Mouse (Mus musculus): ENCODE measurements around the gene Gpm6a. TPM values are rescaled to one million over a fixed set of nuclear protein-coding genes. Genes with fewer than 3 reads are reported as not detected.
"Not testable (repeated sequence)": the region's sequence is repeated elsewhere in the genome, so short reads cannot be mapped to it uniquely, and the experiment has no call there.

The Gpm6a gene
- total RNA-seq, 1 experiment from 2014 or later = not detected

DNA sequence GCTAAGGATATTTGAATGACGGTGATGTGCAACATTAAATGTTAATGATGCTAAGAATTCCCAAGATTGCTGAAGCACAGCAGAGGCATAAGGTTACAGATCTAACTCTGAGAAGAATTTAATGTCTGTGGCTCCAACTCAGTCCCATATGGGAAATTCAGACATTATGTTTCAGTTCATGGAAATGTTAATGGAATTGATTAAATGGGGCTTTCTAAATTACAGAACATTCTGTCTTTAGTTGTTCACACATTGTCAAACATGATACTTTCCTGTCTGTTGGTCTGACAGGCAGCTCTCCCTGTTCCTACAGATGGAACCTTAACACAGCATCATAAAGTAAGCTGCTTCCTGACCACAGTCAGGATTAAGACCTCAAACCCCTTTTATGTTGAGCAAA, 47.8 kb downstream of the Gpm6a start:
- ATAC-seq (replicated peaks; ENCODE audit: low read depth, poor library complexity, severe bottlenecking) = no peak

DNA sequence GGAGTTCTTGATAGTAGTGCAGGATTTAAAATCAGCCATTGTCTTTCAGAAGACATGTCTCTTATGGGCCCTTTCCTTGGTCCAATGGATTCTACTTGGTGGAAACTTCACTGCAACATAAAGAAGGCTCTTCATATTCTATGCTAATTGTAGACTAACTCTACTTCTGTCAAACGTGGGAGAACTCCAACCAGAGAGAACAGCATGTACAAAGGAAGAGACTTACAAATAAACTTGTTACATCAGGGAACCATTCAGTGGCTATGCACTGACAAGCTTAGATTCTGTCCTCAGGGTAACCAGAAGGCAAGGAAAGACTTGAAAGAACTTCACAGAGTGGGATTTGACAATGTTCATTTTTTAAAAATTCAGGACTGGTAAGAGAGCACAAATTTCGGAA, 48.3 kb downstream of the Gpm6a start:
- no peak for ATAC-seq (replicated peaks; ENCODE audit: low read depth, poor library complexity, severe bottlenecking)

DNA sequence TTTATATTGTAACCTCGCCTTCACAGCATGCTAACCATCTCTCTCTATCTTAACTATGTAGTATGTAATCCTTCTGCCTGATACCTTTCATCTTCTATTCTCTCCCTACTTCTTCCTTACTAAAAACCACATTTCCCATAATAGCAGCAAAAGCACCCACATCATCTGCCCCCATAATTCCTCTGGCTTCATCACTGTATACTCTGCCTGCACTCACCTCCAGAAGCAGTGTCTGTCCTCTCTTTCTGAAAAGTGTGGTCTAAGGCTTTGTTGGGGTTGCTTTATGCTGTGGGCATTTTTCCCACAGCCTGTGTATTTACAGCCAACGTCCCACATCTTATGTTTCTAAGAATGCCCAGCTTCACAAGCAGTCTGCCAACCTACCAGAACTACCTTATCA, 57.6 kb downstream of the Gpm6a start:
- ATAC-seq (replicated peaks; ENCODE audit: low read depth, poor library complexity, severe bottlenecking) = no peak

DNA sequence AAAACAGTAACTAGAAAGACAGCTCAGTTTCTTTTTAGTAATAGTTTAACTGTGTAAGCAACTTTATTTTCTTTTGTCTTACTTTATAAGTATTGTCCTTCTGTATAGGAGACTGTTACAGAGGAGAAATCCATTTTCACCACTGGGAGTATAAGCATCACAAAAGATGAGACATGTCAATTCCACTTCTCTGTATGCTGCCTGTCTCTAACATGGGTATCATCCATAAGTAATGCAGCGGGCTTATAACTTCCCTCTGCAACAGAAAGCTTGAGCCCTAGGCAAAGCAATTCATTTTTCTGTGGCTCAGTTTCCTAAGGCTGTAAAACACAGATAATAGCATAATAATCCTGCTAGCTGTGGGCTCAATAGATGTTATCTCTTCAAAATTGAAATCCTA, 62.4 kb downstream of the Gpm6a start:
- ATAC-seq (replicated peaks; ENCODE audit: low read depth, poor library complexity, severe bottlenecking) = no peak

DNA sequence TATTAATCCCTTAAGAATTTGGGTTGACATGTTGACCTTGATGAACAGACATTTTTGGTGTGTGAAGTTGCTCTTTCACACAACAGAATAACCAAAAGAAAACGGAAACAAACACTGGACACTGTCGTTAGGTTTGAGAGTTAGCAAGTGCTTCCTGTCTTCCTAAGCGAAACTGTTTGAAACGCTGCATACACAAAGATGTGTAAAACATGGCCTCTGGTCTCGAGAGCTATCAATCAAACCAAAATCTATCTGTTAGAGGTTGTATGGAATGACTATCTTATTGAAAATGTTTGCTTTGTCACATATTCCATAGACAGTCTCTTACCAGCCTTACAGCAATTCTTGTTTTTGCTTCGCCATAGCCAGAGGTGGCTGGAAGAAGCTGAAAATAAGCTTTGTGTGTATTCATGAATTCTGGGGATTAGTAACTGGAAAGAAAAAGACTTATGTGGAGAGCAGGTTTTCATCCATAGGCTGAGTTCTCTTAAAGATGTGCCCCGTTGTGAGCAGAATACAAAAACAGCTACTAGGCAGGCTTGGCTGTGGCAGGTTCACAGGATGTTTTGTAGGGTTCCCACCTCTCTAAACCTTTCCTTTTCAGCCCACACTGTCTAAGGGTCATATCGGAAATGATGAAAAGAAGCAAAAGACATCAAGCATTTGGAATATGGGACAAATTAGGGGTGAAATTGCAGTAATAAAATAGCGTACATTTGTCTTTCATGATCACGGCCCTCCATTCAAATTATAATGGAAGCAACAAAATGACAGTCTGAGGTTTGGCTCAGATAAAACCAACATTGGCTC, 71.4 kb downstream of the Gpm6a start:
- no peak for ATAC-seq (replicated peaks; ENCODE audit: low read depth, poor library complexity, severe bottlenecking)

DNA sequence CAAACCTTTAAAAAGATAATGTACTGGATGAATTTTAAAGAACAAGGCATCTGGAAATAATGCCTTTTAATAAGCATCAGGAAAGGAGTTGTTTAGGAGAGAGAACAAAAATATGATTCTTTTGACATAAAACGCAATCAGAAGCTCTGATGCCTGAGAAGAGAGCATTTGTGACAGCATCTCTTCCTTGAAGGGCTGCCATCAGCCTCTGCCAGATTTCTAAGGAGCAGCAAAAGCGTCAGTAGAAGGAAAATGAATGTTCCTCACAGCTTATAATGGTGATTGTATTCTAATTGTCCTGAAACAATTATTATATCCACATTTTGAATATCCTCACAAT, 72.0 kb downstream of the Gpm6a start:
- no peak for ATAC-seq (replicated peaks; ENCODE audit: low read depth, poor library complexity, severe bottlenecking)

DNA sequence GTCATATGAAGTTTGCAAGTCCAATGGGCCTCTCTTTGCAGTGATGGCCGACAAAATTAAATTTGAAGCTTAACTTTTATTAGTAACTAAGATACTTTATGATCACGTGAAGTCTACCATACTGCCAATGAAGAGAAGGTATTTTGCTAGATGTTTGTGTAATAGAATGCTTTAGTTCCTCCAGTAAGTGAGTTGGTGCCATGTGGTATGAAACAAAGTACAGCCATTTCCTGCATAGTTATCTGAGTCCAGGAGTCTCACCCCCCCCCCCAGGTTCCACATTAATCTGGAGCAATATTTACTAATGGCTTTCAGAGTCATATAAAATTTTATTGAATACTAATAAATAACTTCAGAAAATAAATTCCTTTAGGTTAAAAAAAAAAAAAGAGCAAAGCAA, 73.7 kb downstream of the Gpm6a start:
- no peak for ATAC-seq (replicated peaks; ENCODE audit: low read depth, poor library complexity, severe bottlenecking)

DNA sequence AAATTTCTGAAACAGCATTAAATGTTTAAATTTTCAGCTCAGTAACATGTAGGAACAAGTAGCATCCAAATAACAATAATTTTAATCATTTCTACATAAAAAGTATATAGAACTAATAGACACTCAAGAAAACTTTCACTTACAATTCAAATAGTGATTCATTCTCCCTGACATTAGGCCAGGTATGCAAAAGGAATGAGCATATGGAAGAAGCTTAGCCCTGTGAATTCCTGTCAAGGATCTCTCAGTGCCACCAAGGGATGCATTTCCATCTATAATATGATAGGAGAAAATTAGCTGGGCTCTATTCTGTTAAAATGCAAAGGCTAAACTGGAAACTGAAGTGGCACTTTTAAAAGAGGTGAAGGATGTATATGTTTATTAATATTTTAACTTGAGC, 76.5 kb downstream of the Gpm6a start:
- no peak for ATAC-seq (replicated peaks; ENCODE audit: low read depth, poor library complexity, severe bottlenecking)

DNA sequence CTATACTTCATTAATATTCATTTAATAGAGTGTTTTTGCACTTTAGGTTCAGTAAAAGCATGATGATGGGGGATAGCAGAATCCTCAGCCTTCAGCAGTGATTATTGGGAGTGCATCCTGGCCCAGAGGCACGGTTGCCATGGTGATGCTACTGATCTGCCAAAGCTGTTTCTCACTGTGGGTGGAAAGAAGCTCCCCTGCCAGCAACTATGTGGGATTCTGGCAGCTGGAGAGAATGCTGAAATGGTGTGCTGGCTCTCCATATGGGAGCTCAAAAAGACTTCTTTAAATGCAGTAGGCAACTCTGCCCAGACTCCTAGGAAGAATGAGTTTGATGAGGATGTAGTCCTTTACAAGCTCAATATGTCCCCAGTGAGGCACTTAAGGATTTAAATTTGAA, 79.7 kb downstream of the Gpm6a start:
- ATAC-seq (replicated peaks; ENCODE audit: low read depth, poor library complexity, severe bottlenecking) = no peak

DNA sequence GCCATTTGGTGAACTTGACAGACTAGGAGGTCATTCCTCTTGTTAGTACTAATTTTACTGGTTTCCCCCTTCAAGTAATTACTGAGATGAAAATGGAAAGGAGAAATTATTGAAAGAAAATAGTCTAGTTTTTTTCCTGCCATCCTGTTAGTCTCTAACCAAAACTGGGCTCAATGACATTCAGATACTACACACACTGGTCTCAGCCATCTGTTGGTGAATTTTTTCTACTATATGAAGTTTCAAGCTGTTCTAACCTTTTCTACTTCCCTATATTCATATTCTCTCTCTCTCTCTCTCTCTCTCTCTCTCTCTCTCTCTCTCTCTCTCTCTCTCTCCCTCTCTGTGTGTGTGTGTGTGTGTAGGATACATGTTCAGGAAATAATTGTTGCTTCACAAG, 80.8 kb downstream of the Gpm6a start:
- no peak for ATAC-seq (replicated peaks; ENCODE audit: low read depth, poor library complexity, severe bottlenecking)

DNA sequence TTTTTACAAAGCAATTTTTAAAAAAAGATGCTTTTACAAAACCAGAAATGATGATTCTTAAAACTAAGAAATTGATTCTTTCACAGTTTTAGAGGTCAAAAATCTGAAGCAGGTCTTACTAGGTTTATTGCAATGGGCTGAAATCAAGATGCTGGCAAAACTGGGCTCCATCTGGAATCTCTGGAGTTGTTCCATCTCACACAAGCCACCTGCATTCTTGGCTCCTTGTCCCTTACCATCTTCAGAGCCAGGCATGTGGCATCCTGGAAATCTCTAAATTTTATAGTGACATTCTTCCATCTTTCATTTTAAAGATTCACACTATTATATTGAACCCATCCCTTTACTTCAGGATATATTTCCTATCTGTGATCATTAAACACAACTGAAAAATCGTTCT, 88.3 kb downstream of the Gpm6a start:
- ATAC-seq (replicated peaks; ENCODE audit: low read depth, poor library complexity, severe bottlenecking) = no peak

DNA sequence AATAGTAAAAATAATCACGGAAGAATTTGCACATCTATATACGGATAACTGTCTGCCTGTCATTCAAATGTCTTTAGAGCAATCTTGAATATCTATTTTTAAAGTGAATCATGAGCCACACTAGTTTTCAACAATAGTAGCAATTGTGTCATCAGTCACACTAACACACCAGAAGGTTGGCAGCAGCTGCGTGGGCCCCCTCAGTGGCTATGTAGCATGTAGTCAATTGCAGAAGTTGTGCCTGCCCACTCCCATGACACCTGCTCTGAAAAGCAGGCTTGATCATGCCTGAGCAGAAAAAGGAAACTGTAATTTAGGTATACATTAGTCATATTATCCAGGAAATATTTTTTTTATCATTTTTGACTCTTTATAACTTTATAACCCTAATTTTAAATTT, 93.8 kb downstream of the Gpm6a start:
- ATAC-seq (replicated peaks; ENCODE audit: low read depth, poor library complexity, severe bottlenecking) = no peak

DNA sequence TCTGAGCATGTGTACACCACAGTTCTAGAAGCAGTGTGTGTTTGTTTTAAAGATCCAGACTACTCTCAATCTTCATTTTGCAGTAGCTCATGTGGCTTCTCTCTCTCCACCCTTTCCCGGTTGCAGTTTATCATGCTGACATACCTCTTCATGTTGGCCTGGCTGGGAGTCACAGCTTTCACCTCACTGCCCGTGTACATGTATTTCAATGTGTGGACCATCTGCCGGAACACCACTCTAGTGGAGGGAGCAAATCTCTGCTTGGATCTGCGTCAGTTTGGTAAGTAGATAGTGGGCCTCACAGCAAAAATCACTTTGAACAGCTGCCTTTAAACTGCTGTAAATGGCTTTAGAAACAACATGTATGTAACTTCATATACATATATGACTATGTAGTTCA, 95.3 kb downstream of the Gpm6a start:
- ATAC-seq (replicated peaks; ENCODE audit: low read depth, poor library complexity, severe bottlenecking) = no peak

DNA sequence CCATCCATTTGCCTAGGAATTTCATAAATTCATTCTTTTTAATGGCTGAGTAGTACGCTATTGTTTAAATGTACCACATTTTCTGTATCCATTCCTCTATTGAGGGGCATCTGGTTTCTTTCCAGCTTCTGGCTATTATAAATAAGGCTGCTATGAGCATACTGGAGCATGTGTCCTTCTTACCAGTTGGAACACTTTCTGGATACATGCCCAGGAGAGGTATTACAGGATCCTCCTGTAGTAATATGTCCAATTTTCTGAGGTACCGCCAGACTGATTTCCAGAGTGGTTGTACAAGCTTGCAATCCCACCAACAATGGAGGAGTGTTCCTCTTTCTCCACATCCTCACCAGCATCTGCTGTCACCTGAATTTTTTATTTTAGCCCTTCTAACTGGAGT, 114.2 kb downstream of the Gpm6a start:
- ATAC-seq (replicated peaks; ENCODE audit: low read depth, poor library complexity, severe bottlenecking) = not testable (repeated sequence)

DNA sequence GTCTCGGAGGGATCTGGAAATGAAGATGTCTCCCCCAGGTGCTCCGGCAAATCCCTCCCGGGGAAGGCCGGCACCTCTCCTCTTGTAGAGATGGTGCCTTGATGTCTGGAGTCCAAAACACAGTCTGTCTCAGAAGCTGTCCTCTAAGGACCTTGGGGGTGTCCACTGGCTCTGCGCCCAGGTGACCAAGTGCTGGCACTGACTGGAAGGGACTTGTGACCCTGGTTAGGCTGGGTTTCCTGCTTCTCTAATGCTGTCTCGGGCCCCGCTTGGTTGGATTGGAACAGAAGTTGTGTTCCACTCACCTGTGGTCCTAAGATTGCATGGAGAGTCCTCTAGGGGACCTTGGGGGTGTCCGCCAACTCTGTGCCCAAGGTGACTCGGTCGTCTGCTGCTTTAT, 118.8 kb downstream of the Gpm6a start:
- no peak for ATAC-seq (replicated peaks; ENCODE audit: low read depth, poor library complexity, severe bottlenecking)

DNA sequence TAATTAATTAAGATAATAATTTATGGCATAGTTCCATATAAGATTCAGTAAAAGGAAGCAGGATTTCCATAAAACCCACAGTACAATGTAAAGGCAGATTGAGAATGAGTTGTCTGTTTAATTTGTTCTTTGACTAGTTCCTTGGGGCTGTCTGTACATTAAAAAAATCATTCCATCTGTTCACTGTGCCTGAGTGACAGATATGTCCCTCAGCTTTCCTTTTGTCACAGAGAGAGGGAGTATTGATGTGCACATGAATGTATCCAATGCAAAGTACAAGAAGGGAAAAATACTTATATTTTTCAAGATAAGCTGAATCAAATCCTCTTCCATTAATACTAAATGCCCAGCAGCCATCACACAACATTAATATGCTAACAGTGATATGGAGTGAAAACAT, 147.6 kb downstream of the Gpm6a start:
- ATAC-seq (replicated peaks; ENCODE audit: low read depth, poor library complexity, severe bottlenecking) = no peak

DNA sequence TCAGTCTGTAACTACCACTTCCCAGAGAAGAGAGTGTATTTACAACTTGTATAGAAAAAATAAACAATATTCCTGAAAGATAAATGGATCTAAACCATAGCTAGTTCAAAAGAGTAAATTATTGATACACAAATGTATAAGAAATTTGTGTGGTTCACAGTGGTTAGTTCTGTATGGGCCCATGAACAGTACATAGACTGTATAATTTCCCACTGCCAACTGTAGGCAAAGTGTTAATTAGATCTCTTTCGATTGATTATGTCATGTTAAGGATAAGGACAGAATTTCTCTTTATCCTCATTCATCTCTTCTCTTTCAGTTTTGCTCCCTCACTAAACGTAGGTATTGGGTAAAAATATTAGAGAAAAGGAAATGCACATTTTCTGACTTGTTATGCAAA, 148.4 kb downstream of the Gpm6a start:
- no peak for ATAC-seq (replicated peaks; ENCODE audit: low read depth, poor library complexity, severe bottlenecking)

DNA sequence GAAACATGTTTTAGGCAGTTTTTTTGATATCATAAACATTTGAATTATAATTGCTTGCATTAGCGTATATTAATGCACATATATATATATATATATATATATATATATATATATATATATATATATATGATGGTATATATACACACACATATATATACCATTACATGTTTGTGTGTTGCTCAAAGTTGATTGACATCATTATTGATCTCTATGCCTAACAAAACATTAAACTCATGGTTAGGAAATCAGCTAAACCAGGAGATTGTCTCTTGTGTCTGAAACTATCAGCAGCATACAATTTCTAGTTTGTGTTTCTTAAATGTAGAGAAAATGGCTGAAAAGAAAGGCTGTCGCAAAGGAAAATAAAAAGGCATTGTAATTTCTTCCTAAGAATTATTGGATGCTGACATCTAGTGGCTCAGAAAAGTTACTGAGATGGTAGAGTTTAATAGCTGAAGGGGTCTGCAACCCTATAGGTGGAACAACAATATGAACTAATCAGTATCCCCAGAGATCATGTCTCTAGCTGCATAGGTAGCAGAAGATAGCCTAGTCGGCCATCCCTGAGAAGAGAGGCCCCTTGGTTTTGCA, 149.3 kb downstream of the Gpm6a start:
- no peak for ATAC-seq (replicated peaks; ENCODE audit: low read depth, poor library complexity, severe bottlenecking)
